Mouse (Mus musculus): ENCODE data around the gene Rnaseh2b. TPM values are rescaled to one million over a fixed set of nuclear protein-coding genes. Genes with fewer than 3 reads are reported as not detected.

Rnaseh2b gene
- polyA plus RNA-seq, 1 experiment, result 15.3 TPM

DNA sequence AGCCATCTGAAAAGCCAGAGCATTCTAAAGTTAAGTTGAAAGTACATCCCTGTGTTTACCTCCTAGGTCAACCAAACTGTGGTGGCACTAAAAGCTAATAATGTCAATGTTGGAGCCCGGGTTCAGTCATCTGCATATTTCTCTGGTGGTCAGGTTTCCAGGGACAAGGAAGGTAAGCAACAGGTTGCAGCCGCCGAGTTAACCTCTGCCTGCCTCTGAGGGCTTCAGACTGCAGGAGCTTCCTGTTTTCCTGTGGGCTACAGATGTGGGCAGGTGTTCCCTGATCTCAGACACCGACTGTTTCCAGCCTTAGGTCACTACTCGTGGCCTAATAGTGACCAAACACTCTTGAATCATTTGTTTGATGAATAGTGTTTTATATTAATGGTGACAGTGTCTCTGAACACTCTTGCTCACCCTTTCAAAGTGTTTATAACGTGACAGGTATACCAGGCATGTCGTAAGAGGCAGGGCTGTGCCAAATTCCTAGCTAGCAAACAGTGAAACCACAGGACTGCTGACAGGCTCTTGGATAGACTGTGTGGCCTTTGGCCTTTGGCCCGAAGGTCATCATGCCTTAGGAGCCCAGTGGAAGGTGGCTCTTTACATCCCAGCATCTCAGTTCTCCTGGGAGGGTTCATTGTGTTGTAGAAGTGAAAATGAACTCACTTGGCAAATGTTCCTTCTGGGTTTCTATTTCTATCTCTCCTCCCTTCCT is 69.0 kb downstream of the Rnaseh2b start:
- Histone ChIP-seq H3K36me3 (ENCODE audit: control insufficient read depth, insufficient read depth) (peaks cover 9% of the 10 kb centered on the region), H3ac (ENCODE audit: control insufficient read depth, insufficient read length, low read depth) (no peak overlapping the region), H3K27me3 (ENCODE audit: control insufficient read depth, insufficient read depth, insufficient read length) (no peaks in the 10 kb centered on the region), H3K79me2 (ENCODE audit: control insufficient read depth, insufficient read depth) (no peaks in the 10 kb centered on the region), H3K4me3 (ENCODE audit: insufficient read depth, poor library complexity, severe bottlenecking) (no peak overlapping the region), H3K79me3 (ENCODE audit: low read depth) (no peaks in the 10 kb centered on the region)
- TF ChIP-seq FOSL1 (IDR thresholded peaks at IDR 0.05; ENCODE audit: insufficient read depth, low read length, poor library complexity, severe bottlenecking) (no peak), MYOD1 (IDR thresholded peaks at IDR 0.05; ENCODE audit: control insufficient read depth, insufficient read length, low read depth) (no peak), USF1 (IDR thresholded peaks at IDR 0.05; ENCODE audit: low read depth) (no peak), MYOG (IDR thresholded peaks at IDR 0.05; ENCODE audit: control insufficient read depth, extremely low read depth, insufficient read length) (no peak), MAX (IDR thresholded peaks at IDR 0.05) (no peak), CEBPB (IDR thresholded peaks at IDR 0.05; ENCODE audit: low read depth) (no peak), CTCF (IDR thresholded peaks at IDR 0.05; ENCODE audit: control insufficient read depth, insufficient read depth, insufficient read length) (no peak)

DNA sequence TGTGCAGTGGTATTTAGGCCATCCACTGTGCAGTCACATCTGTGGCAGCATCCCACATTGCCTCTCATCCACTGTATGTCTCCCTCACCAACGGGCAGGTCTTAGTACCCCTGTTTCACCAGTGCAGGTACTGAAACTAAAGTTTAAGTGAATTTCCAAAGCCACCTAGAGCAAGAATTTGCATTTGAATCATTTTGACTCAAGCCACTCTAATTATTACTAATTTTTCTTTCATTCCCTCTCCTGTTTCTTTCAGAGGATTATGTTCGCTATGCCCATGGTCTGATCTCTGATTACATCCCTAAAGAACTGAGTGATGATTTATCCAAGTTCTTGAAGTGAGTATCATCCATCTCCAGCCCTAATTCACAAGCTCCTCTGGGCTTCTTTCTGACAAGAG is 71.4 kb downstream of the Rnaseh2b start:
- Histone ChIP-seq H3K27me3 (ENCODE audit: control insufficient read depth, insufficient read depth, insufficient read length) (no peaks in the 10 kb centered on the region), H3K36me3 (ENCODE audit: control insufficient read depth, insufficient read depth) (peaks cover 20% of the 10 kb centered on the region), H3K4me3 (ENCODE audit: insufficient read depth, poor library complexity, severe bottlenecking) (no peak overlapping the region), H3K79me2 (ENCODE audit: control insufficient read depth, insufficient read depth) (no peaks in the 10 kb centered on the region), H3K79me3 (ENCODE audit: low read depth) (no peaks in the 10 kb centered on the region), H3ac (ENCODE audit: control insufficient read depth, insufficient read length, low read depth) (no peak overlapping the region)
- TF ChIP-seq CEBPB (IDR thresholded peaks at IDR 0.05; ENCODE audit: low read depth) (no peak), MYOG (IDR thresholded peaks at IDR 0.05; ENCODE audit: control insufficient read depth, extremely low read depth, insufficient read length) (no peak), CTCF (IDR thresholded peaks at IDR 0.05; ENCODE audit: control insufficient read depth, insufficient read depth, insufficient read length) (no peak), MYOD1 (IDR thresholded peaks at IDR 0.05; ENCODE audit: control insufficient read depth, insufficient read length, low read depth) (no peak), MAX (IDR thresholded peaks at IDR 0.05) (no peak), USF1 (IDR thresholded peaks at IDR 0.05; ENCODE audit: low read depth) (no peak), FOSL1 (IDR thresholded peaks at IDR 0.05; ENCODE audit: insufficient read depth, low read length, poor library complexity, severe bottlenecking) (no peak)

DNA sequence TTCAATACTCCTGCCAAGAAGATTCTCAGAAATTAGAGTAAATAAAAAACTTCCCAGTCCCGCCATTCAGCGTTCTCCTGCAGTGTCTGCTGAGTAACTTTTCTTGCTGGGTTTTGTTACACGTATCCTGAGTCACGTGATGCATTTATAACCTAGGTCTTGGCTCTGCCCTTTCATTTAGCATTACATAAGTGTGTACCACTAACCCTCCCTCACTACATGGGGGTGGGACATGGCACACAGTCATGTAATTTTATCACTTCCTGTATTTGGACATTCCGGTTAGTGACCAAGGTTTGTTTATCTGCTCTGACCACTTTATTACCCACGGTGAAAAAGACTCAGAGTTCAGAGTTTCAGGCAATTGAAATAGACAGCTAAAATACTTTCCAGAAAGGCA is 78.4 kb downstream of the Rnaseh2b start:
- Histone ChIP-seq H3K27me3 (ENCODE audit: control insufficient read depth, insufficient read depth, insufficient read length) (no peaks in the 10 kb centered on the region), H3K36me3 (ENCODE audit: control insufficient read depth, insufficient read depth) (peaks cover 21% of the 10 kb centered on the region), H3K79me2 (ENCODE audit: control insufficient read depth, insufficient read depth) (no peaks in the 10 kb centered on the region), H3K79me3 (ENCODE audit: low read depth) (no peaks in the 10 kb centered on the region), H3K4me3 (ENCODE audit: insufficient read depth, poor library complexity, severe bottlenecking) (no peak overlapping the region), H3ac (ENCODE audit: control insufficient read depth, insufficient read length, low read depth) (no peak overlapping the region)
- TF ChIP-seq MYOD1 (IDR thresholded peaks at IDR 0.05; ENCODE audit: control insufficient read depth, insufficient read length, low read depth) (no peak), USF1 (IDR thresholded peaks at IDR 0.05; ENCODE audit: low read depth) (peak; percentile 87)

DNA sequence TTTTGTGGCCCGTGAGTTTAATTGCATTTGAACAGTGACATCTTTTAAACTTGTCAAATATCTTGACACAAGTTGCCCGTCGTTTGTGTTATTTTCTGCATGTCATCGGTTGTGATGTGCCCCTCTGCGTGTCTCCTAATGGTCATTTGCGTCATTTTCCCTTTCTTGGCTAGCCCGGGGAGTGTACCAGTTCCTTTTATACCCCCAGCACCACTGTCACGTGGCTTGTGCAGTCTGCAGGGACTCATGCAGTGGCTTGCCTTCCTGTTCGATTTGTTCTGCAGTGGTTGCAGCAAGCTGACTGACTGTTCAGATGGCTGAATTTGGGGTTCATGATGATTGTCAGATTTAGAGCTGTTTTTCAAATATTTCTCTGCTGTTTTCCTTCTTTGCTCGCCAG is 81.6 kb downstream of the Rnaseh2b start:
- peaks cover 17% of the 10 kb centered on the region for H3K36me3 ChIP-seq (ENCODE audit: control insufficient read depth, insufficient read depth)
- no peak overlapping the region for H3ac ChIP-seq (ENCODE audit: control insufficient read depth, insufficient read length, low read depth)
- no peaks in the 10 kb centered on the region for H3K79me3 ChIP-seq (ENCODE audit: low read depth)
- TF ChIP-seq CTCF (IDR thresholded peaks at IDR 0.05; ENCODE audit: control insufficient read depth, insufficient read depth, insufficient read length) (no peak), USF1 (IDR thresholded peaks at IDR 0.05; ENCODE audit: low read depth) (no peak)
- H3K27me3 ChIP-seq (ENCODE audit: control insufficient read depth, insufficient read depth, insufficient read length), result no peaks in the 10 kb centered on the region
- no peak overlapping the region for H3K4me3 ChIP-seq (ENCODE audit: insufficient read depth, poor library complexity, severe bottlenecking)
- H3K79me2 ChIP-seq (ENCODE audit: control insufficient read depth, insufficient read depth), result no peaks in the 10 kb centered on the region

DNA sequence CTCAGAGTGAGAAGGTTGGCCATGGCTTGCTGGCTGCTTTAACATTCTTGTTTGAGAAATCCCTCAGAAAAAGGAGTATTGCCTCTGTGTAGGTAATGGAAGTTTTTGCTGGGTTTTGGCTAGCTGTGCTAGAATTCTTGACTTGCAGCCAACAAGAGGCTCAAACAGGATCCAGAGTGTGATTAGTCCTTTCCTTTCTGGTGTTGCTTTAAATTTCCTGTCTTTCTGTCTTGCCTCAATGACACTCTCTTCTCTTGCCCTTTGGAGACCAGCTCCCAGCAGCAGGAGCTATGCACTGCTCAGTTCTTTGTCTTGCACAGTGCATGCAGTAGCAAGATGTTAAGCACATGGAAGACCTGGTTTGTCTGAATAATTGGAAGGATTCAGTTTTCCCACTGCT is 83.3 kb downstream of the Rnaseh2b start:
- Histone ChIP-seq H3K36me3 (ENCODE audit: control insufficient read depth, insufficient read depth) (peaks cover 8% of the 10 kb centered on the region), H3K79me2 (ENCODE audit: control insufficient read depth, insufficient read depth) (no peaks in the 10 kb centered on the region), H3ac (ENCODE audit: control insufficient read depth, insufficient read length, low read depth) (no peak overlapping the region), H3K27me3 (ENCODE audit: control insufficient read depth, insufficient read depth, insufficient read length) (no peaks in the 10 kb centered on the region), H3K4me3 (ENCODE audit: insufficient read depth, poor library complexity, severe bottlenecking) (no peak overlapping the region), H3K79me3 (ENCODE audit: low read depth) (no peaks in the 10 kb centered on the region)
- TF ChIP-seq CEBPB (IDR thresholded peaks at IDR 0.05; ENCODE audit: low read depth), result no peak
- TF ChIP-seq MAX (IDR thresholded peaks at IDR 0.05), result no peak
- no peak for TF ChIP-seq MYOD1 (IDR thresholded peaks at IDR 0.05; ENCODE audit: control insufficient read depth, insufficient read length, low read depth)
- no peak for TF ChIP-seq CTCF (IDR thresholded peaks at IDR 0.05; ENCODE audit: control insufficient read depth, insufficient read depth, insufficient read length)
- no peak for TF ChIP-seq MYOG (IDR thresholded peaks at IDR 0.05; ENCODE audit: control insufficient read depth, extremely low read depth, insufficient read length)
- no peak for TF ChIP-seq USF1 (IDR thresholded peaks at IDR 0.05; ENCODE audit: low read depth)
- TF ChIP-seq FOSL1 (IDR thresholded peaks at IDR 0.05; ENCODE audit: insufficient read depth, low read length, poor library complexity, severe bottlenecking), result no peak

DNA sequence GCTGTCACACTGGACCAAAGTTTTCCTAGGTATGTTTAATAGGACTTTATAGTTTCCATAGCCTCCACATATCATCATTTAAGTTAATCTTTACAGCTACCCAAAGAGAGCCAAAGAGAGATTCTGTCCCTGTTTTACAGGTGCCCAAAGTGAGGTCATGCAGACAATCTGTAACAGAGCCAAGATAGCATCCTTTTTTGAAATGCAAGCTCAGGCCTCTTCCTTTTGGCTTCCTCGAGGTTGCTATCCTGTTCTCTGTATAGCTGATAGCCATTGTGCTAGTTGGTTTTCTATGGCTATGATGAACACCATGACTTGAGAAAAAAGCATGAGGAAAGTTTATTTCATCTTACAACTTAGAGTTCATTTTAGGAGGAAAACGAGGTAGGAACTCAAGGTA is 83.7 kb downstream of the Rnaseh2b start:
- Histone ChIP-seq H3K79me2 (ENCODE audit: control insufficient read depth, insufficient read depth) (no peaks in the 10 kb centered on the region), H3K4me3 (ENCODE audit: insufficient read depth, poor library complexity, severe bottlenecking) (no peak overlapping the region), H3K36me3 (ENCODE audit: control insufficient read depth, insufficient read depth) (peaks cover 8% of the 10 kb centered on the region), H3K27me3 (ENCODE audit: control insufficient read depth, insufficient read depth, insufficient read length) (no peaks in the 10 kb centered on the region), H3K79me3 (ENCODE audit: low read depth) (no peaks in the 10 kb centered on the region), H3ac (ENCODE audit: control insufficient read depth, insufficient read length, low read depth) (no peak overlapping the region)
- no peak for TF ChIP-seq CEBPB (IDR thresholded peaks at IDR 0.05; ENCODE audit: low read depth)
- no peak for TF ChIP-seq MAX (IDR thresholded peaks at IDR 0.05)
- no peak for TF ChIP-seq MYOD1 (IDR thresholded peaks at IDR 0.05; ENCODE audit: control insufficient read depth, insufficient read length, low read depth)
- TF ChIP-seq FOSL1 (IDR thresholded peaks at IDR 0.05; ENCODE audit: insufficient read depth, low read length, poor library complexity, severe bottlenecking), result no peak
- no peak for TF ChIP-seq CTCF (IDR thresholded peaks at IDR 0.05; ENCODE audit: control insufficient read depth, insufficient read depth, insufficient read length)
- no peak for TF ChIP-seq MYOG (IDR thresholded peaks at IDR 0.05; ENCODE audit: control insufficient read depth, extremely low read depth, insufficient read length)
- TF ChIP-seq USF1 (IDR thresholded peaks at IDR 0.05; ENCODE audit: low read depth), result no peak

Data from C2C12 (cell line).